ENCODE assay signal across 8 mouse cellular contexts in the genomic region with DNA sequence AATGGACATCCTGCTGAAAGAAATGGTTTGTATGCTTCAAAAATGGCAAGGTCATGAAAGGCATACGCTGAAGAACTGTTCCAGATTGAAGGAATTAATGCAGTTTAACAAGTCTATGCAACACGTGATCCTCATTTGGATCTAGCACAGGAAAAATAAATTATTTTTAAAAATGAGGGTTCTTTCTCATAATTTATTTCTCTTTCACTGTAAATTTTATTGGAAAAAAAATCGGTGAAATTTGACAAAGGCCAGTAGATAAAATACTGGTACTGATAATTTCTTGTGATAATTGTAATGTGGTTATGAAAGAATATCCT. TPM values are rescaled to one million over a fixed set of nuclear protein-coding genes. Genes with fewer than 3 reads are reported as not detected.
A peak's percentile ranks its signal among the peaks of the same experiment; 100 is the strongest.
DNase-seq lines count a peak whose midpoint lies in the region; ATAC-seq and TF ChIP-seq lines count a peak whose summit lies in the region.

No protein-coding gene starts in this region.

- no peak for DNase-seq in heart, adult 9 months (ENCODE audit: low spot score in 2 of 2)
- no peak for DNase-seq in hindbrain, embryonic 11.5 days (ENCODE audit: low spot score)
- DNase-seq in MN1 (ENCODE audit: low spot score), result no peak
- DNase-seq in thymus, postnatal 14 days, result no peak
- no peak for DNase-seq in embryo, embryonic 10.5 days (ENCODE audit: low spot score)

- H3K4me3 ChIP-seq in heart, embryonic 11.5 days (ENCODE audit: low read depth, low read length), result peak overlapping the region; percentile 57
- H3K4me3 ChIP-seq in ES-Bruce4 (ENCODE audit: low read depth, low read length) (no peak overlapping the region), macrophage (ENCODE audit: inconsistent target) (peak overlapping the region; percentile 52)
- H3K4me3 ChIP-seq in hindbrain, embryonic 11.5 days (ENCODE audit: low read depth, low read length), result peak overlapping the region; percentile 57

- 0 out of 2 replicates have a peak overlapping the region, but pooled peaks have one; percentile 39 for H3K9ac ChIP-seq in heart, embryonic 11.5 days (ENCODE audit: low read depth, low read length)
- H3K9ac ChIP-seq in ES-Bruce4 (ENCODE audit: low read depth, poor library complexity, severe bottlenecking), result peak overlapping the region; percentile 70
- no peak overlapping the region for H3K9ac ChIP-seq in hindbrain, embryonic 11.5 days (ENCODE audit: low read depth, low read length)

- no peak for TF ChIP-seq CTCF in ES-Bruce4 (IDR thresholded peaks at IDR 0.05; ENCODE audit: low read depth, low read length)

- 34% methylated on average over 3 of the region's 3 CpGs for WGBS in heart, embryonic 11.5 days (ENCODE audit: insufficient replicate concordance)
- WGBS in hindbrain, embryonic 11.5 days, result 40% methylated on average over 3 of the region's 3 CpGs
- 45% methylated on average over 3 of the region's 3 CpGs for WGBS in macrophage (ENCODE audit: missing documents)

- no peak for ATAC-seq in heart, embryonic 11.5 days (replicated peaks; ENCODE audit: insufficient number of reproducible peaks, low FRiP score, low TSS enrichment)
- ATAC-seq in hindbrain, embryonic 11.5 days (ENCODE audit: low FRiP score), result no peak

- no peaks in the 10 kb centered on the region for H3K9me3 ChIP-seq in heart, embryonic 11.5 days (replicated peaks; ENCODE audit: control insufficient read depth, low read length)
- no peaks in the 10 kb centered on the region for H3K9me3 ChIP-seq in ES-Bruce4 (replicated peaks; ENCODE audit: control insufficient read depth, insufficient read depth, low read length, poor library complexity, severe bottlenecking)
- H3K9me3 ChIP-seq in hindbrain, embryonic 11.5 days (ENCODE audit: control insufficient read depth, low read length), result no peaks in the 10 kb centered on the region

- no peak for TF ChIP-seq POLR2A in ES-Bruce4 (IDR thresholded peaks at IDR 0.05; ENCODE audit: insufficient read depth, low read length)

- H3K27me3 ChIP-seq in heart, embryonic 11.5 days (ENCODE audit: control insufficient read depth, insufficient read depth, low read length), result no peaks in the 10 kb centered on the region
- no peaks in the 10 kb centered on the region for H3K27me3 ChIP-seq in ES-Bruce4 (ENCODE audit: control insufficient read depth, insufficient read depth, low read length, poor library complexity, severe bottlenecking)
- no peaks in the 10 kb centered on the region for H3K27me3 ChIP-seq in hindbrain, embryonic 11.5 days (ENCODE audit: control insufficient read depth, insufficient read depth, low read length)

- H3K27ac ChIP-seq in heart, embryonic 11.5 days (ENCODE audit: low read depth, low read length), result no peak overlapping the region
- H3K27ac ChIP-seq in ES-Bruce4 (ENCODE audit: insufficient read depth, low read length) (0 out of 2 replicates have a peak overlapping the region, but pooled peaks have one; percentile 36), macrophage (peak overlapping the region; percentile 58; the same call in 1 of the 2 replicates)
- H3K27ac ChIP-seq in hindbrain, embryonic 11.5 days (ENCODE audit: low read depth, low read length), result no peak overlapping the region

- no peaks in the 10 kb centered on the region for H3K4me1 ChIP-seq in heart, embryonic 11.5 days (ENCODE audit: control insufficient read depth, insufficient read depth, low read length)
- H3K4me1 ChIP-seq in ES-Bruce4 (ENCODE audit: control insufficient read depth, insufficient read depth, low read length), result no peaks in the 10 kb centered on the region
- H3K4me1 ChIP-seq in hindbrain, embryonic 11.5 days (replicated peaks; ENCODE audit: control insufficient read depth, insufficient read depth, low read length), result no peaks in the 10 kb centered on the region

- no peaks in the 10 kb centered on the region for H3K79me2 ChIP-seq in macrophage (ENCODE audit: inconsistent target)

- H3K36me3 ChIP-seq in heart, embryonic 11.5 days (ENCODE audit: control insufficient read depth, insufficient read depth, low read length), result 0 out of 2 replicates have a peak, but pooled peaks cover 2% of the 10 kb centered on the region
- H3K36me3 ChIP-seq in ES-Bruce4 (ENCODE audit: control insufficient read depth, insufficient read depth, low read length, poor library complexity, severe bottlenecking) (no peaks in the 10 kb centered on the region), macrophage (ENCODE audit: inconsistent target) (no peaks in the 10 kb centered on the region)
- no peaks in the 10 kb centered on the region for H3K36me3 ChIP-seq in hindbrain, embryonic 11.5 days (ENCODE audit: control insufficient read depth, insufficient read depth, low read length)

- TF ChIP-seq EP300 in ES-Bruce4 (IDR thresholded peaks at IDR 0.05; ENCODE audit: insufficient read depth, low read depth, low read length), result no peak

- peak overlapping the region; percentile 55 for H3K4me2 ChIP-seq in heart, embryonic 11.5 days
- H3K4me2 ChIP-seq in hindbrain, embryonic 11.5 days (replicated peaks; ENCODE audit: low read depth, low read length), result no peak overlapping the region

RNA-seq across cellular contexts. Expression of gene Usp11, which starts 1.3 kb away (rescaled TPM):
- 40.7 and 53.7 TPM in 2 replicates for polyA plus RNA-seq in heart, embryonic 11.5 days (2014; fragmentation: Nextera tagmentation; extraction: Ambion mirVana)
- 50.9 and 52.2 TPM in 2 replicates for polyA plus RNA-seq in ES-Bruce4 (2011; ENCODE audit: insufficient read depth, insufficient read length, low read depth, missing spikeins)
- 76.7 and 87.5 TPM in 2 replicates for polyA plus RNA-seq in hindbrain, embryonic 11.5 days (2014; fragmentation: Nextera tagmentation; extraction: Ambion mirVana)
- 10 to 100 TPM in 21 of 26 experiments, 1 to 10 TPM in 5; 5.5 to 24.6 (median 16.9) TPM for total RNA-seq in macrophage (2018; cell fraction: chromatin; rRNA removed)
- total RNA-seq in macrophage (2018; cell fraction: cytosol; rRNA removed), result 1 to 10 TPM; 3.4 to 6.5 (median 4.5) TPM
- total RNA-seq in macrophage (2018; cell fraction: nucleus; rRNA removed), result 10 to 100 TPM in 10 of 26 experiments, 1 to 10 TPM in 16; 4.5 to 15.7 (median 8.9) TPM
- polyA plus RNA-seq in macrophage (2018), result 2.1 to 5.9 TPM (median 4.1 TPM) in 3 replicates

RNA-seq across cellular contexts. Expression of gene Cdk16, which starts 17.3 kb away (rescaled TPM):
- 77.1 and 89.3 TPM in 2 replicates for polyA plus RNA-seq in heart, embryonic 11.5 days (2014; fragmentation: Nextera tagmentation; extraction: Ambion mirVana)
- polyA plus RNA-seq in ES-Bruce4 (2011; ENCODE audit: insufficient read depth, insufficient read length, low read depth, missing spikeins) (83.3 and 94.9 TPM in 2 replicates), macrophage (2018) (25.7 to 45.0 TPM (median 39.9 TPM) in 3 replicates)
- 94.6 and 100 TPM in 2 replicates for polyA plus RNA-seq in hindbrain, embryonic 11.5 days (2014; fragmentation: Nextera tagmentation; extraction: Ambion mirVana)
- 100 to 1,000 TPM in 22 of 26 experiments, 10 to 100 TPM in 4; 80.9 to 249 (median 172) TPM for total RNA-seq in macrophage (2018; cell fraction: chromatin; rRNA removed)
- total RNA-seq in macrophage (2018; cell fraction: cytosol; rRNA removed), result 10 to 100 TPM; 26.3 to 46.9 (median 32.4) TPM
- 100 to 1,000 TPM in 9 of 26 experiments, 10 to 100 TPM in 17; 47.8 to 153 (median 87.8) TPM for total RNA-seq in macrophage (2018; cell fraction: nucleus; rRNA removed)

RNA-seq across cellular contexts. Expression of gene Uba1, which starts 46.9 kb away (rescaled TPM):
- 165 and 182 TPM in 2 replicates for polyA plus RNA-seq in heart, embryonic 11.5 days (2014; fragmentation: Nextera tagmentation; extraction: Ambion mirVana)
- polyA plus RNA-seq in ES-Bruce4 (2011; ENCODE audit: insufficient read depth, insufficient read length, low read depth, missing spikeins), result 387 and 391 TPM in 2 replicates
- polyA plus RNA-seq in hindbrain, embryonic 11.5 days (2014; fragmentation: Nextera tagmentation; extraction: Ambion mirVana), result 248 and 285 TPM in 2 replicates
- 100 to 1,000 TPM in 2 of 26 experiments, 10 to 100 TPM in 24; 39.7 to 108 (median 65.7) TPM for total RNA-seq in macrophage (2018; cell fraction: chromatin; rRNA removed)
- 100 to 1,000 TPM; 101 to 171 (median 134) TPM for total RNA-seq in macrophage (2018; cell fraction: cytosol; rRNA removed)
- total RNA-seq in macrophage (2018; cell fraction: nucleus; rRNA removed), result 100 to 1,000 TPM in 11 of 26 experiments, 10 to 100 TPM in 15; 50.7 to 132 (median 95.0) TPM
- 132 to 239 TPM (median 169 TPM) in 3 replicates for polyA plus RNA-seq in macrophage (2018)

Comparison
In these comparisons a context has a peak if more than half of its experiments do, and no peak if none do; other contexts are left out.
1. H3K27ac ChIP-seq: peak in ES-Bruce4 (single experiment) and macrophage (single experiment); none in heart, embryonic 11.5 days (single experiment) and hindbrain, embryonic 11.5 days (single experiment).